Mouse (Mus musculus): ENCODE results near the gene Zkscan17. TPM values are rescaled to one million over a fixed set of nuclear protein-coding genes. Genes with fewer than 3 reads are reported as not detected.
A peak's percentile ranks its signal among the peaks of the same experiment; 100 is the strongest.

The Zkscan17 gene
- total and polyA plus RNA-seq, 3 experiments, result 8.9 to 49.9 (median 36.8) TPM

GRCm38 (mm10) chr11:59513556-59513955, 13.0 kb downstream of the Zkscan17 start:
- in situ Hi-C loops (cut with MboI; ENCODE audit: low pct_ligation_motif_present, low pct_unique_long_range_greater_than_20kb, low sequenced_read_pairs), result no loop called here
- peaks cover 0 to 22% of the 10 kb centered on the region in 2 experiments for H3K36me3 ChIP-seq (replicated peaks in 1 of 2; ENCODE audit: control insufficient read depth in 1 of 2, insufficient read depth in 1 of 2, low read length in 1 of 2)
- dilution Hi-C loops (cut with MboI; ENCODE audit: extremely low pct_ligation_motif_present, extremely low pct_unique_long_range_greater_than_20kb, low sequenced_read_pairs), result no loop called here
- H3K9me3 ChIP-seq (replicated peaks; ENCODE audit: low read length), result no peaks in the 10 kb centered on the region
- no peak overlapping the region for H3K4me3 ChIP-seq (replicated peaks in 1 of 3; ENCODE audit: low read depth in 2 of 3, low read length in 2 of 3, poor library complexity in 1 of 3)
- H3K4me2 ChIP-seq (ENCODE audit: insufficient read depth, low read depth, poor library complexity, severe bottlenecking), result no peak overlapping the region
- DNase-seq (ENCODE audit: extremely low read depth), result no peak
- TF ChIP-seq USF1 (IDR thresholded peaks at IDR 0.05; ENCODE audit: low read depth, low read length) (no peak), ELF1 (IDR thresholded peaks at IDR 0.05; ENCODE audit: low read depth, low read length) (no peak), CTCF (conservative IDR thresholded peaks at IDR 0.05 in 1 of 2, IDR thresholded peaks at IDR 0.05 in 1 of 2; ENCODE audit: low read depth in 2 of 2, low read length in 2 of 2) (peak in 1 of 2 experiments; percentile 45; a peak in 2 of 4 replicates), E2F4 (IDR thresholded peaks at IDR 0.05; ENCODE audit: insufficient replicate concordance, low read depth, low read length) (no peak), RAD21 (IDR thresholded peaks at IDR 0.05; ENCODE audit: low read depth, low read length) (peak; percentile 10)
- no peak overlapping the region for H3K9ac ChIP-seq (ENCODE audit: insufficient read depth, low read depth)
- peaks cover 0 to 4% of the 10 kb centered on the region in 2 experiments; a peak in 1 of 4 replicates for H3K4me1 ChIP-seq (ENCODE audit: control insufficient read depth in 1 of 2, insufficient read depth in 2 of 2)
- H3K27me3 ChIP-seq (replicated peaks), result no peaks in the 10 kb centered on the region
- no peak overlapping the region for H3K27ac ChIP-seq (ENCODE audit: insufficient read depth, low read depth)
- no peaks in the 10 kb centered on the region for H3K79me2 ChIP-seq (replicated peaks; ENCODE audit: control insufficient read depth, extremely low read depth, insufficient read depth, poor library complexity, severe bottlenecking)

GRCm38 (mm10) chr11:59512733-59513132, 13.8 kb downstream of the Zkscan17 start:
- Histone ChIP-seq H3K4me1 (ENCODE audit: control insufficient read depth in 1 of 2, insufficient read depth in 2 of 2) (peaks cover 0 to 4% of the 10 kb centered on the region in 2 experiments; a peak in 1 of 4 replicates), H3K36me3 (replicated peaks in 1 of 2; ENCODE audit: control insufficient read depth in 1 of 2, insufficient read depth in 1 of 2, low read length in 1 of 2) (peaks cover 0 to 28% of the 10 kb centered on the region in 2 experiments), H3K79me2 (replicated peaks; ENCODE audit: control insufficient read depth, extremely low read depth, insufficient read depth, poor library complexity, severe bottlenecking) (no peaks in the 10 kb centered on the region), H3K4me3 (replicated peaks in 1 of 3; ENCODE audit: low read depth in 2 of 3, low read length in 2 of 3, poor library complexity in 1 of 3) (no peak overlapping the region), H3K9ac (ENCODE audit: insufficient read depth, low read depth) (no peak overlapping the region), H3K4me2 (ENCODE audit: insufficient read depth, low read depth, poor library complexity, severe bottlenecking) (no peak overlapping the region), H3K27ac (ENCODE audit: insufficient read depth, low read depth) (no peak overlapping the region), H3K9me3 (replicated peaks; ENCODE audit: low read length) (no peaks in the 10 kb centered on the region), H3K27me3 (replicated peaks) (no peaks in the 10 kb centered on the region)
- dilution Hi-C loops (cut with MboI; ENCODE audit: extremely low pct_ligation_motif_present, extremely low pct_unique_long_range_greater_than_20kb, low sequenced_read_pairs), result no loop called here
- DNase-seq (ENCODE audit: extremely low read depth), result no peak
- TF ChIP-seq TCF12 (IDR thresholded peaks at IDR 0.05; ENCODE audit: low read depth, low read length) (no peak), USF2 (conservative IDR thresholded peaks at IDR 0.05; ENCODE audit: low read depth, low read length) (no peak), USF1 (IDR thresholded peaks at IDR 0.05; ENCODE audit: low read depth, low read length) (no peak), ZKSCAN1 (IDR thresholded peaks at IDR 0.05; ENCODE audit: borderline replicate concordance, low read depth, low read length) (no peak)
- in situ Hi-C loops (cut with MboI; ENCODE audit: low pct_ligation_motif_present, low pct_unique_long_range_greater_than_20kb, low sequenced_read_pairs), result no loop called here

- Histone ChIP-seq H3K27me3 (replicated peaks) (no peaks in the 10 kb centered on the region), H3K4me1 (ENCODE audit: control insufficient read depth in 1 of 2, insufficient read depth in 2 of 2) (peaks cover 3 to 11% of the 10 kb centered on the region in 2 experiments; a peak in 2 of 4 replicates), H3K36me3 (replicated peaks in 1 of 2; ENCODE audit: control insufficient read depth in 1 of 2, insufficient read depth in 1 of 2, low read length in 1 of 2) (peaks cover 0 to 35% of the 10 kb centered on the region in 2 experiments), H3K9me3 (replicated peaks; ENCODE audit: low read length) (no peaks in the 10 kb centered on the region), H3K79me2 (replicated peaks; ENCODE audit: control insufficient read depth, extremely low read depth, insufficient read depth, poor library complexity, severe bottlenecking) (no peaks in the 10 kb centered on the region), H3K27ac (ENCODE audit: insufficient read depth, low read depth) (no peak overlapping the region), H3K4me3 (replicated peaks in 1 of 3; ENCODE audit: low read depth in 2 of 3, low read length in 2 of 3, poor library complexity in 1 of 3) (no peak overlapping the region), H3K4me2 (ENCODE audit: insufficient read depth, low read depth, poor library complexity, severe bottlenecking) (no peak overlapping the region), H3K9ac (ENCODE audit: insufficient read depth, low read depth) (no peak overlapping the region)
- no peak for TF ChIP-seq ZNF384 (IDR thresholded peaks at IDR 0.05; ENCODE audit: low read depth, low read length)
- TF ChIP-seq E2F4 (IDR thresholded peaks at IDR 0.05; ENCODE audit: insufficient replicate concordance, low read depth, low read length), result no peak
- TF ChIP-seq MXI1 (IDR thresholded peaks at IDR 0.05; ENCODE audit: low read depth, low read length), result no peak
- no peak for TF ChIP-seq CHD2 (IDR thresholded peaks at IDR 0.05; ENCODE audit: low read length)
- TF ChIP-seq ZC3H11A (IDR thresholded peaks at IDR 0.05; ENCODE audit: low read depth, low read length), result no peak
- no peak for TF ChIP-seq SMC3 (IDR thresholded peaks at IDR 0.05; ENCODE audit: low read depth, low read length)
- in situ Hi-C loops (cut with MboI; ENCODE audit: low pct_ligation_motif_present, low pct_unique_long_range_greater_than_20kb, low sequenced_read_pairs) (no loop called here), dilution Hi-C loops (cut with MboI; ENCODE audit: extremely low pct_ligation_motif_present, extremely low pct_unique_long_range_greater_than_20kb, low sequenced_read_pairs) (no loop called here)
- no peak for DNase-seq (ENCODE audit: extremely low read depth)
Measured at GRCm38 (mm10) chr11:59511558-59511957, 15.0 kb downstream of the Zkscan17 start.
